Mouse (Mus musculus): ENCODE data around the gene Pidd1.

GRCm38 (mm10) chr7:141468522-141469211, 24.8 kb upstream of the Pidd1 start:
- TF ChIP-seq GATA1 (IDR thresholded peaks at IDR 0.05; ENCODE audit: borderline replicate concordance, low read length) (no peak), FLI1 (IDR thresholded peaks at IDR 0.05; ENCODE audit: low read length) (no peak)
